Mouse (Mus musculus): Measurements from ENCODE around the gene Cyp4a14.

The Cyp4a14 gene

GRCm38 (mm10) chr4:115452304-115452703 is 43.6 kb downstream of the Cyp4a14 start, which contains the start of gene Cyp4a30b:
TSS of gene Cyp4a30b (plus strand) at chr4:115452604.
- Histone ChIP-seq H3K36me3 (ENCODE audit: insufficient read depth, low read length) (no peaks in the 10 kb centered on the region), H3K9me3 (ENCODE audit: low read length) (peaks cover 10% of the 10 kb centered on the region; the same call in 1 of the 2 replicates), H3K27me3 (ENCODE audit: insufficient read depth, low read length) (no peaks in the 10 kb centered on the region), H3K4me3 (replicated peaks; ENCODE audit: low read length) (no peak within 1 kb of the TSS), H3K4me1 (replicated peaks; ENCODE audit: low read depth, low read length) (no peaks in the 10 kb centered on the region)
- no peak for TF ChIP-seq CTCF (conservative IDR thresholded peaks at IDR 0.05; ENCODE audit: low read length)
- no peak for TF ChIP-seq NANOG (IDR thresholded peaks at IDR 0.05; ENCODE audit: borderline replicate concordance, low read length)

GRCm38 (mm10) chr4:115450577-115451137 is 45.3 kb downstream of the Cyp4a14 start:
- H3K36me3 ChIP-seq (ENCODE audit: insufficient read depth, low read length): no peaks in the 10 kb centered on the region
- TF ChIP-seq POU5F1 (IDR thresholded peaks at IDR 0.05; ENCODE audit: borderline replicate concordance, low read length) (no peak), NANOG (IDR thresholded peaks at IDR 0.05; ENCODE audit: borderline replicate concordance, low read length) (no peak), CTCF (conservative IDR thresholded peaks at IDR 0.05; ENCODE audit: low read length) (no peak)
- no peaks in the 10 kb centered on the region for H3K27me3 ChIP-seq (ENCODE audit: insufficient read depth, low read length)
- H3K4me3 ChIP-seq (replicated peaks; ENCODE audit: low read length): no peak overlapping the region
- H3K4me1 ChIP-seq (replicated peaks; ENCODE audit: low read depth, low read length): no peaks in the 10 kb centered on the region
- peaks cover 10% of the 10 kb centered on the region; the same call in 1 of the 2 replicates for H3K9me3 ChIP-seq (ENCODE audit: low read length)

Data from E14TG2a.4 (cell line).